Mouse (Mus musculus) cortical plate, adult 2 months (tissue): ENCODE measurements around the gene Mfsd4b1. TPM values are rescaled to one million over a fixed set of nuclear protein-coding genes. Genes with fewer than 3 reads are reported as not detected.

Source experiments
- H3K27ac ChIP-seq: fragments of 200-500 bp; 2 replicates; pipeline ENCODE4 v1.5.1; 2012; ENCODE audit warnings: low read length, control low read depth, inconsistent platforms; ENCODE audit not compliant: insufficient read depth
- H3K4me1 ChIP-seq: fragments of 200-500 bp; 2 replicates; pipeline ENCODE4 v1.6.1; 2011; ENCODE audit warnings: low read length; ENCODE audit not compliant: control insufficient read depth, insufficient read depth
- H3K4me3 ChIP-seq: fragments of 200-500 bp; 2 replicates; pipeline ENCODE4 v1.5.1; 2011; ENCODE audit warnings: mild to moderate bottlenecking, low read length, control low read depth; ENCODE audit not compliant: insufficient read depth
- CTCF ChIP-seq: fragments of 200-500 bp; IDR thresholded peaks from 2 replicates; pipeline ENCODE4 v1.5.1; 2011; ENCODE audit warnings: mild to moderate bottlenecking, control low read depth, low read length; ENCODE audit not compliant: insufficient read depth; ENCODE audit errors: extremely low read depth
- POLR2A ChIP-seq: fragments of 200-500 bp; IDR thresholded peaks from 2 replicates; pipeline ENCODE4 v1.6.1; 2011; ENCODE audit warnings: mild to moderate bottlenecking, low read length, control low read depth; ENCODE audit not compliant: insufficient read depth; ENCODE audit errors: extremely low read depth
- polyA plus RNA-seq: library from polyadenylated mRNA; depleted of rRNA; stranded (reverse); fragments of >200 nt; gene quantifications from 2 replicates; pipeline ENCODE4 v1.2.3, GENCODE M21; 2012

The Mfsd4b1 gene
- polyA plus RNA-seq, 1 experiment: 0.52 TPM

- TF ChIP-seq POLR2A (no peak), CTCF (no peak)
- Histone ChIP-seq H3K4me1 (no peaks in the 10 kb centered on the region), H3K4me3 (no peak overlapping the region), H3K27ac (no peak overlapping the region)
These were observed 36.9 kb upstream of the Mfsd4b1 start for GRCm38 (mm10) chr10:40061926-40062325.

- TF ChIP-seq POLR2A (no peak), CTCF (no peak)
- no peak overlapping the region for H3K4me3 ChIP-seq
- H3K27ac ChIP-seq: no peak overlapping the region
- H3K4me1 ChIP-seq: 0 out of 2 replicates have a peak, but pooled peaks cover 1% of the 10 kb centered on the region
These were observed 33.7 kb upstream of the Mfsd4b1 start for GRCm38 (mm10) chr10:40058786-40059120.

GRCm38 (mm10) chr10:40058062-40058785 is 33.2 kb upstream of the Mfsd4b1 start:
- 0 out of 2 replicates have a peak, but pooled peaks cover 1% of the 10 kb centered on the region for H3K4me1 ChIP-seq

GRCm38 (mm10) chr10:40057615-40058014 is 32.5 kb upstream of the Mfsd4b1 start:
- no peak for TF ChIP-seq CTCF
- TF ChIP-seq POLR2A: no peak
- no peak overlapping the region for H3K4me3 ChIP-seq
- H3K4me1 ChIP-seq: 0 out of 2 replicates have a peak, but pooled peaks cover 1% of the 10 kb centered on the region
- H3K27ac ChIP-seq: no peak overlapping the region

More at GRCm38 (mm10) chr10:40058062-40058785, 33.2 kb upstream of the Mfsd4b1 start:
- no peak for TF ChIP-seq CTCF
- TF ChIP-seq POLR2A: no peak
- Histone ChIP-seq H3K27ac (no peak overlapping the region), H3K4me3 (no peak overlapping the region)

- Histone ChIP-seq H3K4me3 (no peak overlapping the region), H3K4me1 (0 out of 2 replicates have a peak, but pooled peaks cover 1% of the 10 kb centered on the region), H3K27ac (no peak overlapping the region)
- TF ChIP-seq CTCF (no peak), POLR2A (no peak)
These were observed 29.4 kb upstream of the Mfsd4b1 start for GRCm38 (mm10) chr10:40054455-40054854.

- Histone ChIP-seq H3K4me3 (no peak overlapping the region), H3K27ac (no peak overlapping the region), H3K4me1 (0 out of 2 replicates have a peak, but pooled peaks cover 1% of the 10 kb centered on the region)
- TF ChIP-seq POLR2A (no peak), CTCF (no peak)
These were observed 28.8 kb upstream of the Mfsd4b1 start for GRCm38 (mm10) chr10:40053896-40054295.

- TF ChIP-seq POLR2A (no peak), CTCF (no peak)
- H3K27ac ChIP-seq: no peak overlapping the region
- H3K4me3 ChIP-seq: no peak overlapping the region
- 0 out of 2 replicates have a peak, but pooled peaks cover 1% of the 10 kb centered on the region for H3K4me1 ChIP-seq
These were observed 28.3 kb upstream of the Mfsd4b1 start for GRCm38 (mm10) chr10:40053257-40053895.

- H3K4me1 ChIP-seq: 0 out of 2 replicates have a peak, but pooled peaks cover 1% of the 10 kb centered on the region
- no peak overlapping the region for H3K4me3 ChIP-seq
- H3K27ac ChIP-seq: no peak overlapping the region
- TF ChIP-seq CTCF (no peak), POLR2A (no peak)
These were observed 26.9 kb upstream of the Mfsd4b1 start for GRCm38 (mm10) chr10:40051997-40052396.

- no peak for TF ChIP-seq POLR2A
- TF ChIP-seq CTCF: no peak
- Histone ChIP-seq H3K27ac (no peak overlapping the region), H3K4me3 (no peak overlapping the region), H3K4me1 (0 out of 2 replicates have a peak, but pooled peaks cover 1% of the 10 kb centered on the region)
These were observed 25.7 kb upstream of the Mfsd4b1 start for GRCm38 (mm10) chr10:40050763-40051162.

GRCm38 (mm10) chr10:40041339-40041738 is 16.3 kb upstream of the Mfsd4b1 start:
- TF ChIP-seq CTCF: peak; percentile 29; the same call in 1 of the 2 replicates
- no peak for TF ChIP-seq POLR2A
- H3K4me3 ChIP-seq: no peak overlapping the region
- H3K4me1 ChIP-seq: no peaks in the 10 kb centered on the region
- H3K27ac ChIP-seq: no peak overlapping the region
